Mouse (Mus musculus) neural tube, embryonic 13.5 days (tissue): ENCODE measurements around the gene BC016579. TPM values are rescaled to one million over a fixed set of nuclear protein-coding genes. Genes with fewer than 3 reads are reported as not detected.

Experiments used
- ATAC-seq: fragments of 200-750 bp; cut with Nextera tagmentation; 2 replicates; pipeline ENCODE4 v1.8.0; 2017; ENCODE audit warnings: low read depth, mild to moderate bottlenecking, moderate TSS enrichment, moderate library complexity
- H3K27ac ChIP-seq: fragments of 300-500 bp; sonication (generic); replicated peaks from 2 replicates; pipeline ENCODE4 v1.5.1; 2015; ENCODE audit warnings: moderate library complexity, mild to moderate bottlenecking, inconsistent platforms
- H3K27me3 ChIP-seq: fragments of 300-500 bp; sonication (generic); 2 replicates; pipeline ENCODE4 v1.6.1; 2015; ENCODE audit warnings: mild to moderate bottlenecking, inconsistent platforms
- H3K36me3 ChIP-seq: fragments of 300-500 bp; sonication (generic); 2 replicates; pipeline ENCODE4 v1.6.1; 2015; ENCODE audit warnings: mild to moderate bottlenecking, inconsistent platforms
- H3K4me1 ChIP-seq: fragments of 300-500 bp; sonication (generic); replicated peaks from 2 replicates; pipeline ENCODE4 v1.6.1; 2015; ENCODE audit warnings: inconsistent platforms
- H3K4me2 ChIP-seq: fragments of 300-500 bp; sonication (generic); 2 replicates; pipeline ENCODE4 v1.6.1; 2015; ENCODE audit warnings: inconsistent platforms, mild to moderate bottlenecking, moderate library complexity
- H3K4me3 ChIP-seq: fragments of 300-500 bp; sonication (generic); 2 replicates; pipeline ENCODE4 v1.5.1; 2015; ENCODE audit warnings: mild to moderate bottlenecking, inconsistent platforms
- H3K9ac ChIP-seq: fragments of 300-500 bp; sonication (generic); 2 replicates; pipeline ENCODE4 v1.6.1; 2015; ENCODE audit warnings: moderate library complexity, mild to moderate bottlenecking, inconsistent platforms
- H3K9me3 ChIP-seq: fragments of 300-500 bp; sonication (generic); 2 replicates; pipeline ENCODE4 v1.6.1; 2016; ENCODE audit warnings: inconsistent platforms
- WGBS: fragments of 180-500 bp; shearing (Covaris S2); methylation state at CpG from one replicate; pipeline ENCODE4 v1.1.7; 2015; 5-methylcytosine and 5-hydroxymethylcytosine counted together
- polyA plus RNA-seq: library from polyadenylated mRNA; unstranded; fragments of >200 nt; fragmentation: Nextera tagmentation; extraction: Ambion mirVana; gene quantifications from 2 replicates; pipeline ENCODE4 v1.2.1, GENCODE M21; 2015

The BC016579 gene
- polyA plus RNA-seq, 1 experiment from 2014 or later = not detected

DNA sequence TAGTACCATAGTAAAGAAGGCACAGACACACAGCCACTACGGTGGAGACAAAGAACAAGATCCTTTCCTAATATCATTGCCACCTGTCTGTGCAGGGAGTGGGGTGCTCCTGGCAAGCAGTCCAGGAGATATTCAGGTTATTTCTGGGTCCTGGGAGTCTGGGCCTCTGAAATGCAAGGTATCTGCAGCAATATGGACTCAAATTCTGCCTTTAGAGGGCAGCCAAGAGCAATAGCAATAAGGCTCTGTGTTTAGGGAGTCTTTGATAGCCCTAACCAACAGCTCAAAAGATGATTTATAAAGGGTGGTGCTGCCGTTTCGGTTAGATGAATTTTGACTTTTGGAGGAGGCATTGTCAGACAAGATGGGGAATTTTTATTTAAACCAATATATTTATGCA is 44.6 kb downstream of the BC016579 start:
- no peak overlapping the region for H3K9ac ChIP-seq
- H3K27me3 ChIP-seq = no peaks in the 10 kb centered on the region
- no peak for ATAC-seq
- H3K4me3 ChIP-seq = no peak overlapping the region
- 75% methylated on average over 3 of the region's 3 CpGs for WGBS
- H3K4me2 ChIP-seq = no peak overlapping the region
- H3K27ac ChIP-seq = no peak overlapping the region
- H3K4me1 ChIP-seq = no peaks in the 10 kb centered on the region
- H3K36me3 ChIP-seq = no peaks in the 10 kb centered on the region
- H3K9me3 ChIP-seq = no peaks in the 10 kb centered on the region

DNA sequence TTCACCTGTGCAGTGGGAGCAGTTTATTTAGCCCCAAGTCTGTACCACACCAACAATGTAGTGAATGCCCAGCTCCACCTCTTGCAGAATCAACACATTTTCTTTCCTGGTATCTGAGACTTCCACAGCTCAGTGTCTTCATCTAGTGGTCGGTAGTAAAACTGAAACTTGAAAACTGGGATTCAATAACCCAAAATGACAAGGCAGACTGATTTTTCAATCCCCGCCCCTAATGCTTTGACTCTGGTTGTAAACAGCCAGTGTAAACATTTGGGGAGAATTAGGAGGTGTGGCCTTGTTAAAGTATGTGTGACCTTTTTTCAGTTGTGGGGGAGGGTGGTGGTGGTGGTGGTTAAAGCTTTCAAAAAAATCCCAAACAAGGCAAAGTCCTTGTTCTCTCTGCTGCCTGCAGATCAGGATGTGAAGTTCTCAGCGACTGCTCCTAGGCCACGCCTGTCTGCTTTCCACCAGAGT is 45.4 kb downstream of the BC016579 start:
- Histone ChIP-seq H3K4me3 (no peak overlapping the region), H3K27me3 (no peaks in the 10 kb centered on the region), H3K36me3 (no peaks in the 10 kb centered on the region), H3K4me2 (no peak overlapping the region), H3K9ac (no peak overlapping the region), H3K27ac (no peak overlapping the region), H3K9me3 (no peaks in the 10 kb centered on the region), H3K4me1 (no peaks in the 10 kb centered on the region)
- no peak for ATAC-seq
- WGBS = 43% methylated on average over 4 of the region's 4 CpGs

DNA sequence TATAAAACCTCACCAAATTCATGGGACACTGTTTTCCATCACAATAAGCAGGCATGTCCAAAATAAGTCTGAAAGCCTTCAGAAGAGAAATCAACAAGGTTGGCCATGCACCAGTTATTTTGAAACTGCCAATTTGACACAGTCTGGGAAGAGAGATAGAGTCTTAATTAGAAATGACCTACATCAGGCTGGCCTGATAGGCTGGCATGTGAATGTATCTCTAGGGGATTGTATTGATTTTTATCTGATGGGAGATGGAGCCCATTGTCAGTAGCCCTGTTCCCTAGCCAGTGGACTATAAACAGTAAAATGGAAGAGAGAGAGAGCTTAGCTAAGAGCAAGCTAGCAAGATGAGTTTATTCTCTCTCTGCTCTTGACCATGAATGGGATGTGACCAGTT is 58.4 kb downstream of the BC016579 start:
- Histone ChIP-seq H3K27ac (no peak overlapping the region), H3K27me3 (no peaks in the 10 kb centered on the region), H3K9me3 (no peaks in the 10 kb centered on the region), H3K4me1 (no peaks in the 10 kb centered on the region), H3K4me2 (no peak overlapping the region), H3K9ac (no peak overlapping the region), H3K4me3 (no peak overlapping the region), H3K36me3 (no peaks in the 10 kb centered on the region)
- ATAC-seq = no peak

DNA sequence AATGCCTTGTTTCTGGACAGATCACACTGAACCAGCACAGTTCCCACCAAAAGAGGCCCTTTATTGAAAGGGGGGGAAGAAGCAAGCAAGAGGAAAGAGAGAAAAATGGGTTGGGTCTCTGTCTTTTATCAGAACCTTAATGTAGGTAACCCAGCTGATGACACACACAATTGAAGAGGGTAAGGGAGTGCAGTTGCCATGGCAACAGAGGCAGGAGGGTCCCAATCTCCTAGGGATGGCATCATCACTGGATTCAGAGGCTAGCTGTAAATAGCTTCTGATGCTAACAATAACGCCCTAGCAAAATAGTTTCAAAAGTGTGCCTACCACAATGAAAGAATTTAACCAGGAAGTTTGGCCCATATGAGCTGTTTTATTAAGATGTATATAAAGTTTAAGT is 60.2 kb downstream of the BC016579 start:
- H3K4me3 ChIP-seq = no peak overlapping the region
- WGBS = 53% methylated on average over 1 of the region's 1 CpGs
- no peak overlapping the region for H3K9ac ChIP-seq
- no peak overlapping the region for H3K4me2 ChIP-seq
- ATAC-seq = no peak
- no peaks in the 10 kb centered on the region for H3K9me3 ChIP-seq
- H3K27ac ChIP-seq = no peak overlapping the region
- H3K36me3 ChIP-seq = no peaks in the 10 kb centered on the region
- H3K27me3 ChIP-seq = no peaks in the 10 kb centered on the region
- H3K4me1 ChIP-seq = no peaks in the 10 kb centered on the region

DNA sequence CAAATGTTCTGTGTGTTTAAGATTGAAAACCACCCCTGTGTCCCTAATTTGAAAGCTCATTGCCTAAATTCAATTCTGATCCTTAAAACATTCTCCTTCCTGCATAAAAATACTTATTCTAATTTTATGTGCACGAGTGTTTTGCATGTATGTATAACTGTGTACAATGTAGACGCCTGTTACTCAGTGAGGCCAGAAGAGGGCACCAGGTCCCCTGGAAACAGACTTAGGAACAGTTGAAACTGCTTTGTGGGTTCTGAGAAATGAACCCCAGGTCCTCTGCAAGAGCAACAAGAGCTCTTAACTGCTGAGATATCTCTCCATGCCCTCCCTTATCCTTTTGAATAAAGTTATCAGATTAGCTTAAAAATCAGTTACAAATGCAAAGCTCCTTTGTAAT is 71.4 kb downstream of the BC016579 start:
- no peak overlapping the region for H3K27ac ChIP-seq
- H3K9me3 ChIP-seq = no peaks in the 10 kb centered on the region
- no peak overlapping the region for H3K4me2 ChIP-seq
- ATAC-seq = no peak
- H3K4me1 ChIP-seq = no peaks in the 10 kb centered on the region
- WGBS = 28% methylated on average over 2 of the region's 2 CpGs
- H3K9ac ChIP-seq = no peak overlapping the region
- H3K4me3 ChIP-seq = no peak overlapping the region
- H3K27me3 ChIP-seq = no peaks in the 10 kb centered on the region
- H3K36me3 ChIP-seq = no peaks in the 10 kb centered on the region

DNA sequence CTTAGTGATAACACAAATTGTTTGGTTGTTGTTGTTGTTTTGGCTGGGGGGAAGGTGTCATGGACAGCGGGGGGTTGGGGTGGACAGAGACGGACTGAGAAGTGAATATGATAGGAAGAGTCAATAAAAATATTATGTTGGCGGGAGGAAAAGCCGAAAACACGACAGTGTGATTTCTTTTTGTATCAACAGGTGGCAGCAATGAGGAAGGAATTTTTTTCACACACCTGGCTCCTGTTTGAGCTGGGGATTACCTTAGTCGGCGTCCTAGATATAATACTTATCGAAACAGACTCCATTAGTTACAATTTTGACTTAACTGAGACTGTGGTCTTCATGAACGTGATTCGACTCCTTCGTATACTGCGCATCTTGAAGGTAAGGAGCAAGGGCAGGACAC is 74.0 kb downstream of the BC016579 start:
- no peak overlapping the region for H3K27ac ChIP-seq
- no peaks in the 10 kb centered on the region for H3K36me3 ChIP-seq
- H3K9me3 ChIP-seq = no peaks in the 10 kb centered on the region
- no peaks in the 10 kb centered on the region for H3K27me3 ChIP-seq
- ATAC-seq = no peak
- H3K4me3 ChIP-seq = no peak overlapping the region
- no peak overlapping the region for H3K9ac ChIP-seq
- H3K4me1 ChIP-seq = no peaks in the 10 kb centered on the region
- WGBS = 74% methylated on average over 12 of the region's 12 CpGs
- no peak overlapping the region for H3K4me2 ChIP-seq

Other genes with a start within 250 kb of the BC016579 start
- 207 and 220 TPM in 2 replicates for gene Cd200, start 245.0 kb downstream of the BC016579 start, polyA plus RNA-seq
- gene Gm609, start 161.1 kb downstream of the BC016579 start, polyA plus RNA-seq = not detected in 2 replicates
- gene Gm17783, start 122.0 kb downstream of the BC016579 start, polyA plus RNA-seq = not detected in 2 replicates
- gene Slc9c1, start 118.8 kb downstream of the BC016579 start, polyA plus RNA-seq = not detected in 2 replicates
- gene Gcsam, start 43.7 kb downstream of the BC016579 start, polyA plus RNA-seq = 0.10 TPM in 1 of 2 replicates, not detected in the other
- gene Tmprss7, start 39.6 kb upstream of the BC016579 start, polyA plus RNA-seq = 0.24 and 0.41 TPM in 2 replicates
- 732 and 735 TPM in 2 replicates for gene Tagln3, start 70.5 kb upstream of the BC016579 start, polyA plus RNA-seq
- gene Abhd10, start 88.9 kb upstream of the BC016579 start, polyA plus RNA-seq = 41.2 and 44.8 TPM in 2 replicates